Mouse (Mus musculus) stomach, embryonic 16.5 days (tissue): ENCODE results near the gene Wfdc2. TPM values are rescaled to one million over a fixed set of nuclear protein-coding genes. Genes with fewer than 3 reads are reported as not detected.
"Not testable (repeated sequence)": the region's sequence is repeated elsewhere in the genome, so short reads cannot be mapped to it uniquely, and the experiment has no call there.

Experiments
- ATAC-seq: fragments of 200-750 bp; cut with Nextera tagmentation; 2 replicates; pipeline ENCODE4 v1.8.0; 2017; ENCODE audit warnings: moderate number of reproducible peaks, moderate TSS enrichment; ENCODE audit not compliant: insufficient read depth, low FRiP score
- H3K27ac ChIP-seq: fragments of 300-500 bp; sonication (generic); 2 replicates; pipeline ENCODE4 v1.5.1; 2014; ENCODE audit warnings: low read length
- H3K27me3 ChIP-seq: fragments of 300-500 bp; sonication (generic); 2 replicates; pipeline ENCODE4 v1.6.1; 2014; ENCODE audit warnings: low read length, control low read depth, mixed read lengths; ENCODE audit not compliant: control insufficient read depth, insufficient read depth
- H3K36me3 ChIP-seq: fragments of 300-500 bp; sonication (generic); 2 replicates; pipeline ENCODE4 v1.6.1; 2014; ENCODE audit warnings: low read length; ENCODE audit not compliant: control insufficient read depth, insufficient read depth
- H3K4me1 ChIP-seq: fragments of 300-500 bp; sonication (generic); 2 replicates; pipeline ENCODE4 v1.6.1; 2014; ENCODE audit warnings: low read length, control low read depth, mixed read lengths; ENCODE audit not compliant: control insufficient read depth, insufficient read depth
- H3K4me2 ChIP-seq: fragments of 300-500 bp; sonication (generic); 2 replicates; pipeline ENCODE4 v1.6.1; 2014; ENCODE audit warnings: low read depth, low read length, mixed read lengths
- H3K4me3 ChIP-seq: fragments of 300-500 bp; sonication (generic); replicated peaks from 2 replicates; pipeline ENCODE4 v1.5.1; 2014; ENCODE audit warnings: mild to moderate bottlenecking, low read length
- H3K9ac ChIP-seq: fragments of 300-500 bp; sonication (generic); 2 replicates; pipeline ENCODE4 v1.6.1; 2014; ENCODE audit warnings: low read length
- H3K9me3 ChIP-seq: fragments of 300-500 bp; sonication (generic); replicated peaks from 2 replicates; pipeline ENCODE4 v1.6.1; 2016; ENCODE audit warnings: low read length, control low read depth; ENCODE audit not compliant: control insufficient read depth
- WGBS: fragments of 180-500 bp; shearing (Covaris S2); extraction: QIAGEN DNeasy Blood & Tissue Kit; methylation state at CpG from one replicate; pipeline ENCODE4 v1.1.7; 2014; 5-methylcytosine and 5-hydroxymethylcytosine counted together
- polyA plus RNA-seq: library from polyadenylated mRNA; unstranded; fragments of >200 nt; fragmentation: Nextera tagmentation; extraction: Ambion mirVana; gene quantifications from 2 replicates; pipeline ENCODE4 v1.2.1, GENCODE M21; 2015

Wfdc2 gene
- polyA plus RNA-seq, 1 experiment from 2014 or later, result 155 TPM

GRCm38 (mm10) chr2:164558991-164559645 lies 3.1 kb upstream of the Wfdc2 start:
- no peaks in the 10 kb centered on the region for H3K9me3 ChIP-seq
- peak overlapping the region; percentile 81 for H3K27ac ChIP-seq
- no peaks in the 10 kb centered on the region for H3K36me3 ChIP-seq
- H3K4me1 ChIP-seq, result peaks cover 16% of the 10 kb centered on the region; the same call in 1 of the 2 replicates
- peak; percentile 72; the same call in 1 of the 2 replicates for ATAC-seq
- H3K4me3 ChIP-seq, result no peak overlapping the region
- 31% methylated on average over 16 of the region's 16 CpGs for WGBS
- 0 out of 2 replicates have a peak overlapping the region, but pooled peaks have one; percentile 0 for H3K4me2 ChIP-seq
- no peak overlapping the region for H3K9ac ChIP-seq
- H3K27me3 ChIP-seq, result no peaks in the 10 kb centered on the region

DNA sequence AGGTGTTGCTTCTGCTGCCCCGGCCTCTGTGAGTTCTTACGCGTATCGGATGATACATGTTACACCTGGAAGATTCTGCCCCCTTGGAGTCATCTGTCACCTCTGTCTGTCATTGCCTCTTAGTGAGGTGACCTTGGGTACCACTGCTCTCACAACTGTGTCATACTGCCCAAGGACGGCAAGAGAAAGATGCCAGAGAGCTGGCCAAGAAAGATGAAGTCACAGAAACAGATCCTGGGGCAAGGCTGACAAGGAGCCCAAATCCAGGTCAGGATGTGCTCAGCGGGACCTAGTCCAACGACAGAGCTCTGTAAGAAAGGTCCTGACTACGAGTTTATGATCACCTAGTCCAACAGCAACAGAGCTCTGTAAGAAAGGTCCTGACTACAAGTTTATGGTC lies 2.1 kb upstream of the Wfdc2 start:
- no peaks in the 10 kb centered on the region for H3K27me3 ChIP-seq
- no peak overlapping the region for H3K4me3 ChIP-seq
- no peaks in the 10 kb centered on the region for H3K9me3 ChIP-seq
- no peak overlapping the region for H3K4me2 ChIP-seq
- H3K36me3 ChIP-seq, result no peaks in the 10 kb centered on the region
- no peak for ATAC-seq
- WGBS, result 82% methylated on average over 8 of the region's 8 CpGs
- no peak overlapping the region for H3K27ac ChIP-seq
- H3K9ac ChIP-seq, result no peak overlapping the region
- peaks cover 16% of the 10 kb centered on the region; the same call in 1 of the 2 replicates for H3K4me1 ChIP-seq

DNA sequence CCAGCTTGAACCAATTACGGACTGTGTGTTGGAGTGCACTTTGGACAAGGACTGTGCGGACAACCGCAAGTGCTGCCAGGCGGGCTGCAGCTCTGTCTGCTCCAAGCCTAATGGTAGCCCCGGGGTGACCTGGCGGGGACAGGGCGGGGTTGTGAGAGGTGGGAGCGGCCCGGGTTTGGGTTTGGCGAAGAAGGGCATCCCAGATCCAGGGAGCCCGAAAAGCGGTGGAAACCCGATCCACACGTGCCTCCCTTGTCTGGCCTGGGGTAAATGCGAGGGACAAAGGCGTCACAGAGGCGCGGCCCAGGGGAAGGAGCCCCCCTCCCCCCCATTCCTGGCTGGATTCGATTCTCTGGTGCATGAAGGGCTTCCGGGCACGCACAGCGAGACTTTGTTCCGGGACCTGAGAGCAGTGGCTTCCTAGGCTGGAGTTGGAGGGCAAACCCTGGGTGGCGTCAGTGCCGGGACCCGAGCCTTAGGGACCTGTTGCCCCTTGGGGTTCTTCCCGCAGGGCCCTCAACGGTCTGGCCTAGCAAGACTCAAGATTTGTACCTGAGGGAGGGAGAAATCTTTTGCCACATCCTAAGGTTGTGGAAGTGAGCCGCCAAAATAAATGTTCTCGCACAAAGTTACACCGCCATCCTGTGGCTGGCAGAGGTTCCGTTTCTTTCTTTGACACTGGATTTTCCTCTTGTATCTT lies 1.3 kb downstream of the Wfdc2 start:
- no peaks in the 10 kb centered on the region for H3K9me3 ChIP-seq
- WGBS, result under 1% methylated on average over 32 of the region's 32 CpGs
- no peaks in the 10 kb centered on the region for H3K27me3 ChIP-seq
- peak overlapping the region; percentile 81 for H3K27ac ChIP-seq
- H3K4me1 ChIP-seq, result peaks cover 16% of the 10 kb centered on the region; the same call in 1 of the 2 replicates
- peak overlapping the region; percentile 94 for H3K4me2 ChIP-seq
- H3K36me3 ChIP-seq, result no peaks in the 10 kb centered on the region
- H3K4me3 ChIP-seq, result peak overlapping the region; percentile 54
- peak; percentile 58; the same call in 1 of the 2 replicates for ATAC-seq
- H3K9ac ChIP-seq, result peak overlapping the region; percentile 80

GRCm38 (mm10) chr2:164564346-164564745 lies 2.1 kb downstream of the Wfdc2 start:
- Histone ChIP-seq H3K36me3 (no peaks in the 10 kb centered on the region), H3K27ac (no peak overlapping the region), H3K9me3 (no peaks in the 10 kb centered on the region), H3K4me3 (no peak overlapping the region), H3K4me2 (peak overlapping the region; percentile 94; the same call in 1 of the 2 replicates), H3K27me3 (no peaks in the 10 kb centered on the region), H3K4me1 (peaks cover 13% of the 10 kb centered on the region; the same call in 1 of the 2 replicates), H3K9ac (no peak overlapping the region; the same call in none of the 2 replicates)
- WGBS, result 69% methylated on average over 5 of the region's 5 CpGs
- no peak for ATAC-seq

DNA sequence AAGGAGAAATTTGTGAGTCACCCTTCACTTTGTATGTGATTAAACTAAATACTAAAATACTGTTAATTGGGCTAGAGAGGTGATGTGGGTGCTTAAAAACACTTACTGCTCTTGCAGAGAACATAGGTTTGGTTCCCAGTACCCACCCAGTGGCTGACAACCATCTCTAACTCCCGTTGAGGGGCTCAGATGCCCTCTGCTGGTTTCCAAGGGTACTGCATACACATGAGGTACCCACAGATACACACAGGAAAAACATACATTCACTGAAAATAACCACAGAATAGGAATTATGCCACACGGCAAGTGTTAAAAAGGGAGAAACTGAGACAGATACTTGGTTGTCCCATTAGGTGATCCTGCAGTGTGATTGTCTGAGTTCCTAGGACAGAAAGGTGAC lies 4.8 kb downstream of the Wfdc2 start:
- H3K27ac ChIP-seq, result no peak overlapping the region
- no peak for ATAC-seq
- H3K4me2 ChIP-seq, result no peak overlapping the region
- H3K4me1 ChIP-seq, result peaks cover 13% of the 10 kb centered on the region; the same call in 1 of the 2 replicates
- H3K27me3 ChIP-seq, result no peaks in the 10 kb centered on the region
- no peaks in the 10 kb centered on the region for H3K9me3 ChIP-seq
- no peak overlapping the region for H3K4me3 ChIP-seq
- H3K36me3 ChIP-seq, result no peaks in the 10 kb centered on the region
- H3K9ac ChIP-seq, result no peak overlapping the region
- 79% methylated on average over 2 of the region's 2 CpGs for WGBS

- Histone ChIP-seq H3K27me3 (no peaks in the 10 kb centered on the region), H3K27ac (no peak overlapping the region), H3K36me3 (no peaks in the 10 kb centered on the region), H3K9ac (no peak overlapping the region), H3K9me3 (no peaks in the 10 kb centered on the region), H3K4me3 (no peak overlapping the region), H3K4me1 (peaks cover 10% of the 10 kb centered on the region; the same call in 1 of the 2 replicates), H3K4me2 (no peak overlapping the region)
- WGBS, result 77% methylated on average over 5 of the region's 5 CpGs
- ATAC-seq, result no peak
Observed at GRCm38 (mm10) chr2:164567460-164567859, 5.2 kb downstream of the Wfdc2 start.

- not testable (repeated sequence) for H3K4me3 ChIP-seq, H3K27me3 ChIP-seq, H3K9me3 ChIP-seq, H3K36me3 ChIP-seq, H3K4me2 ChIP-seq, ATAC-seq, H3K27ac ChIP-seq, H3K4me1 ChIP-seq, H3K9ac ChIP-seq
- 75% methylated on average over 6 of the region's 6 CpGs for WGBS
Observed at GRCm38 (mm10) chr2:164573359-164573758, 11.1 kb downstream of the Wfdc2 start, which contains the start of gene Spint3. Gene Spint3 (minus strand): TSS chr2:164573459.

- not testable (repeated sequence) for H3K4me1 ChIP-seq, H3K9me3 ChIP-seq, H3K4me3 ChIP-seq, H3K9ac ChIP-seq, H3K4me2 ChIP-seq, H3K36me3 ChIP-seq, H3K27me3 ChIP-seq, ATAC-seq
- 0 out of 2 replicates have a peak within 1 kb of the TSS, but pooled peaks have one; percentile 2 for H3K27ac ChIP-seq
- 50% methylated on average over 13 of the region's 13 CpGs for whole genome bisulfite sequencing
Observed at GRCm38 (mm10) chr2:164585025-164585725, 23.0 kb downstream of the Wfdc2 start, which contains the start of gene Wfdc6a. Gene Wfdc6a (minus strand): TSS chr2:164585447.
